Mouse (Mus musculus) CH12.LX (cell line): ENCODE data around the gene Plekhj1. TPM values are rescaled to one million over a fixed set of nuclear protein-coding genes. Genes with fewer than 3 reads are reported as not detected.

Experiments used
- DNase-seq: peaks from one replicate; pipeline ENCODE4 v3.0.0-alpha.2; 2013; ENCODE audit errors: extremely low read depth
- H3K27ac ChIP-seq: 2 replicates; pipeline ENCODE4 v1.5.1; 2012; ENCODE audit warnings: low read depth, mild to moderate bottlenecking, control low read depth, moderate library complexity; ENCODE audit not compliant: insufficient read depth
- H3K27me3 ChIP-seq: replicated peaks from 2 replicates; pipeline ENCODE3; 2012; ENCODE audit warnings: inconsistent platforms
- H3K36me3 ChIP-seq, 2 experiments: replicated peaks in 1 of 2; 2 replicates each; pipeline versions ENCODE3 to v1.6.1; 2012; ENCODE audit warnings: inconsistent platforms in 1 of 2, low read length in 1 of 2, mild to moderate bottlenecking in 1 of 2, mixed read lengths in 1 of 2, moderate library complexity in 1 of 2; ENCODE audit not compliant: control insufficient read depth in 1 of 2, insufficient read depth in 1 of 2
- H3K4me1 ChIP-seq, 2 experiments: 2 replicates each; pipeline ENCODE4 v1.6.1; 2012; ENCODE audit warnings: inconsistent platforms in 1 of 2, moderate library complexity in 1 of 2; ENCODE audit not compliant: insufficient read depth in 2 of 2, control insufficient read depth in 1 of 2
- H3K4me2 ChIP-seq: 2 replicates; pipeline ENCODE4 v1.6.1; 2012; ENCODE audit warnings: low read depth, mild to moderate bottlenecking, control low read depth; ENCODE audit not compliant: poor library complexity, insufficient read depth, severe bottlenecking
- H3K4me3 ChIP-seq, 3 experiments: fragments of 150-350 bp in 1 of 3; sonication (generic) in 1 of 3; replicated peaks in 1 of 3; 2 replicates each; pipeline versions ENCODE3 to v1.5.1; 2011 to 2012; ENCODE audit warnings: low read depth in 2 of 3, low read length in 2 of 3, mild to moderate bottlenecking in 2 of 3, moderate library complexity in 2 of 3, control low read depth in 1 of 3, improper control_type of control experiment in 1 of 3, inconsistent platforms in 1 of 3, mixed read lengths in 1 of 3; ENCODE audit not compliant: poor library complexity in 1 of 3
- H3K79me2 ChIP-seq: replicated peaks from 2 replicates; pipeline ENCODE4 v1.6.1; 2012; ENCODE audit warnings: mild to moderate bottlenecking, moderate library complexity; ENCODE audit not compliant: control insufficient read depth, poor library complexity, insufficient read depth, severe bottlenecking; ENCODE audit errors: extremely low read depth
- H3K9ac ChIP-seq: 2 replicates; pipeline ENCODE4 v1.6.1; 2012; ENCODE audit warnings: low read depth, mild to moderate bottlenecking, control low read depth, moderate library complexity; ENCODE audit not compliant: insufficient read depth
- H3K9me3 ChIP-seq: replicated peaks from 2 replicates; pipeline ENCODE3; 2012; ENCODE audit warnings: low read length, inconsistent platforms, mixed read lengths
- EP300 ChIP-seq: IDR thresholded peaks from 2 replicates; pipeline ENCODE4 v1.6.1; 2011; ENCODE audit warnings: low read length, improper control_type of control experiment
- KAT2A ChIP-seq: IDR thresholded peaks from 2 replicates; pipeline ENCODE4 v1.6.1; 2012; ENCODE audit warnings: low read length, improper control_type of control experiment, inconsistent platforms; ENCODE audit not compliant: insufficient replicate concordance
- MAFK ChIP-seq: IDR thresholded peaks from 2 replicates; pipeline ENCODE4 v1.6.1; 2011; ENCODE audit warnings: low read length, improper control_type of control experiment; ENCODE audit not compliant: insufficient replicate concordance
- MAX ChIP-seq: IDR thresholded peaks from 2 replicates; pipeline ENCODE4 v1.6.1; 2011; ENCODE audit warnings: low read length, improper control_type of control experiment
- MAZ ChIP-seq: IDR thresholded peaks from 2 replicates; pipeline ENCODE4 v1.6.1; 2012; ENCODE audit warnings: low read depth, mild to moderate bottlenecking, inconsistent platforms, low read length, improper control_type of control experiment, moderate library complexity
- MEF2A ChIP-seq: IDR thresholded peaks from 2 replicates; pipeline ENCODE4 v1.6.1; 2014; ENCODE audit warnings: low read depth, mild to moderate bottlenecking, inconsistent platforms, low read length, improper control_type of control experiment, borderline replicate concordance
- MYC ChIP-seq: IDR thresholded peaks from 2 replicates; pipeline ENCODE4 v1.6.1; 2011; ENCODE audit warnings: low read depth, mild to moderate bottlenecking, improper control_type of control experiment, low read length
- NRF1 ChIP-seq: IDR thresholded peaks from 2 replicates; pipeline ENCODE4 v1.6.1; 2014; ENCODE audit warnings: low read depth, mild to moderate bottlenecking, inconsistent platforms, low read length, improper control_type of control experiment, moderate library complexity
- RCOR1 ChIP-seq: conservative IDR thresholded peaks from 2 replicates; pipeline ENCODE4 v1.6.1; 2012; ENCODE audit warnings: low read depth, mild to moderate bottlenecking, inconsistent platforms, low read length, improper control_type of control experiment
- SIN3A ChIP-seq: IDR thresholded peaks from 2 replicates; pipeline ENCODE4 v1.6.1; 2012; ENCODE audit warnings: low read length, improper control_type of control experiment, inconsistent platforms
- SMC3 ChIP-seq: IDR thresholded peaks from 2 replicates; pipeline ENCODE4 v1.6.1; 2011; ENCODE audit warnings: low read depth, low read length, improper control_type of control experiment
- USF2 ChIP-seq: conservative IDR thresholded peaks from 2 replicates; pipeline ENCODE4 v1.6.1; 2011; ENCODE audit warnings: low read depth, low read length, improper control_type of control experiment
- ZC3H11A ChIP-seq: IDR thresholded peaks from 2 replicates; pipeline ENCODE4 v1.6.1; 2012; ENCODE audit warnings: low read depth, mild to moderate bottlenecking, inconsistent platforms, low read length, improper control_type of control experiment
- ZMIZ1 ChIP-seq: IDR thresholded peaks from 2 replicates; pipeline ENCODE4 v1.6.1; 2012; ENCODE audit warnings: low read depth, mild to moderate bottlenecking, inconsistent platforms, low read length, improper control_type of control experiment
- dilution Hi-C: fragments of 300-500 bp; cut with MboI; formaldehyde crosslinking; loops from 2 replicates; pipeline ENCODE4 v1.14.3; 2020; ENCODE audit warnings: low sequenced_read_pairs; ENCODE audit not compliant: extremely low pct_unique_long_range_greater_than_20kb, extremely low pct_ligation_motif_present
- in situ Hi-C: fragments of 300-500 bp; cut with MboI; formaldehyde crosslinking; loops from 3 replicates; pipeline ENCODE4 v1.14.3; 2019; ENCODE audit warnings: low sequenced_read_pairs, low pct_ligation_motif_present, low pct_unique_long_range_greater_than_20kb, mixed read lengths
- polyA plus RNA-seq: library from polyadenylated mRNA; unstranded; fragments of >175 nt; gene quantifications from 2 replicates; pipeline ENCODE4 v1.2.1, GENCODE M21; 2012; ENCODE audit warnings: low read depth; ENCODE audit not compliant: insufficient read length
- total RNA-seq, 2 experiments: library from RNA; depleted of rRNA; stranded (reverse); fragments of 300-350 nt in 1 of 2; fragments of >200 nt in 1 of 2; gene quantifications; 2 replicates each; pipeline ENCODE4 v1.2.3; 2012 to 2014

Gene Plekhj1
- total and polyA plus RNA-seq, 3 experiments: 63.4 to 123 (median 63.8) TPM

GRCm38 (mm10) chr10:80832818-80833217, 34.4 kb upstream of the Plekhj1 start:
- Histone ChIP-seq H3K4me2 (no peak overlapping the region), H3K9me3 (no peaks in the 10 kb centered on the region), H3K79me2 (peaks cover 9% of the 10 kb centered on the region), H3K27ac (no peak overlapping the region), H3K9ac (no peak overlapping the region), H3K36me3 (peaks cover 23 to 33% of the 10 kb centered on the region in 2 experiments), H3K4me1 (peaks cover 17 to 37% of the 10 kb centered on the region in 2 experiments), H3K27me3 (no peaks in the 10 kb centered on the region), H3K4me3 (no peak overlapping the region)
- DNase-seq: no peak
- dilution Hi-C loops: no loop called here
- in situ Hi-C loops: no loop called here
- no peak for TF ChIP-seq ZMIZ1
- no peak for TF ChIP-seq SIN3A
- TF ChIP-seq SMC3: no peak
- no peak for TF ChIP-seq RCOR1
- no peak for TF ChIP-seq KAT2A
- no peak for TF ChIP-seq MEF2A
- no peak for TF ChIP-seq USF2
- TF ChIP-seq EP300: no peak
- no peak for TF ChIP-seq MYC
- TF ChIP-seq MAX: no peak

- no peak overlapping the region for H3K9ac ChIP-seq
- dilution Hi-C loops: no loop called here
- no peak overlapping the region for H3K4me2 ChIP-seq
These were observed 32.7 kb upstream of the Plekhj1 start for GRCm38 (mm10) chr10:80831136-80831535.

More at GRCm38 (mm10) chr10:80831136-80831535, 32.7 kb upstream of the Plekhj1 start:
- H3K36me3 ChIP-seq: peaks cover 26 to 37% of the 10 kb centered on the region in 2 experiments
- H3K27ac ChIP-seq: no peak overlapping the region
- peaks cover 21% of the 10 kb centered on the region for H3K79me2 ChIP-seq
- no peaks in the 10 kb centered on the region for H3K9me3 ChIP-seq
- no peaks in the 10 kb centered on the region for H3K27me3 ChIP-seq
- DNase-seq: peak; percentile 75
- in situ Hi-C loops: no loop called here
- H3K4me1 ChIP-seq: peaks cover 18 to 35% of the 10 kb centered on the region in 2 experiments
- no peak overlapping the region for H3K4me3 ChIP-seq
- TF ChIP-seq RCOR1 (no peak), ZC3H11A (no peak), MAFK (no peak), MAZ (no peak), KAT2A (no peak), MYC (no peak), ZMIZ1 (no peak), NRF1 (no peak)
